Mouse (Mus musculus): ENCODE measurements around the gene Hdac11. TPM values are rescaled to one million over a fixed set of nuclear protein-coding genes. Genes with fewer than 3 reads are reported as not detected.

Gene Hdac11
- polyA plus RNA-seq, 1 experiment from 2014 or later, result 15.4 TPM

DNA sequence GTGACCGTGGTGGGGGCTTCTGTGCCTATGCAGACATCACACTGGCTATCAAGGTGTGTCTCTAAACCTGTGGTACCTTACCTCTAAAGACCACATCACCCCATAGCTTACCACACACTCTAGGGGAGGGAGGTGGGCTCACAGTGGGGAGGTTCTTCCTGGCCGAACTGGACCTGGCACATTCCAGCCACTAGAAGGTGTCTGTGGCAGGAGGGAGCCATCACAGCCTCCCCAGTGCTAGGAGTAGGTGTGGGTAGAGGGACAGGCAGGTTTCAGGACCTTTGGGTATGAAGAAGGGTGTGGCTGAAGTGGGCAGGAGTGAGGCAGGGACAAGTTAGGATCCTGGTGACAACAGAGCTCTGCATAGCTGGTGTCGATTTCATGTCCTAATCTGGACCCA is 11.4 kb downstream of the Hdac11 start:
- 60% methylated on average over 3 of the region's 3 CpGs for WGBS
- no peak overlapping the region for H3K9ac ChIP-seq (ENCODE audit: low read depth, low read length)
- H3K27ac ChIP-seq (replicated peaks; ENCODE audit: low read depth, low read length), result no peak overlapping the region
- no peak overlapping the region for H3K4me2 ChIP-seq (ENCODE audit: low read depth, low read length)
- no peak overlapping the region for H3K4me3 ChIP-seq (ENCODE audit: low read depth, low read length)
- H3K9me3 ChIP-seq (ENCODE audit: control insufficient read depth, low read length), result no peaks in the 10 kb centered on the region
- peaks cover 42% of the 10 kb centered on the region for H3K36me3 ChIP-seq (ENCODE audit: control insufficient read depth, insufficient read depth, low read length)
- no peaks in the 10 kb centered on the region for H3K27me3 ChIP-seq (replicated peaks; ENCODE audit: control insufficient read depth, insufficient read depth, low read length)
- ATAC-seq (ENCODE audit: low read depth) (no peak), DNase-seq (ENCODE audit: low spot score) (no peak)
- H3K4me1 ChIP-seq (ENCODE audit: control insufficient read depth, insufficient read depth, low read length), result no peaks in the 10 kb centered on the region

DNA sequence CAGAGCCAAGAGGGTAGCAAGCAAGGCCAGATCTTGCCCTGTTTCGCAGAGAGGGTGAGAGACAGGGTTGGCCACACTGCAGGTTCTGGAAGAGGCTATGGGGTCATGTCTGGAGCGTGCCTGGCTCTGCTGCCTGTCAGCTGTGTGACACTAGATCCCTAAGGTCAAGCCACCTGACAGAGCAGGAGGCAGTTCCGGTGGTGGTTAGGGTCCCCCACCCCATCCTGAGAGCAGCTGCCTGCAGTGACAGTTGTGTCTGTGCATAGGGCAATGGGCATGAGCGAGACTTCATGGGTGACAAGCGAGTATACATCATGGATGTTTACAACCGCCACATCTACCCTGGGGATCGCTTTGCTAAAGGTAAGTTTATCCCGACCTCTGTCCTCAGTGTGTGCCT is 12.7 kb downstream of the Hdac11 start:
- DNase-seq (ENCODE audit: low spot score) (no peak), ATAC-seq (ENCODE audit: low read depth) (no peak)
- H3K9ac ChIP-seq (ENCODE audit: low read depth, low read length), result no peak overlapping the region
- peaks cover 50% of the 10 kb centered on the region for H3K36me3 ChIP-seq (ENCODE audit: control insufficient read depth, insufficient read depth, low read length)
- H3K27me3 ChIP-seq (replicated peaks; ENCODE audit: control insufficient read depth, insufficient read depth, low read length), result no peaks in the 10 kb centered on the region
- H3K9me3 ChIP-seq (ENCODE audit: control insufficient read depth, low read length), result no peaks in the 10 kb centered on the region
- no peak overlapping the region for H3K27ac ChIP-seq (replicated peaks; ENCODE audit: low read depth, low read length)
- 84% methylated on average over 8 of the region's 8 CpGs for WGBS
- H3K4me1 ChIP-seq (ENCODE audit: control insufficient read depth, insufficient read depth, low read length), result no peaks in the 10 kb centered on the region
- no peak overlapping the region for H3K4me2 ChIP-seq (ENCODE audit: low read depth, low read length)
- H3K4me3 ChIP-seq (ENCODE audit: low read depth, low read length), result no peak overlapping the region

DNA sequence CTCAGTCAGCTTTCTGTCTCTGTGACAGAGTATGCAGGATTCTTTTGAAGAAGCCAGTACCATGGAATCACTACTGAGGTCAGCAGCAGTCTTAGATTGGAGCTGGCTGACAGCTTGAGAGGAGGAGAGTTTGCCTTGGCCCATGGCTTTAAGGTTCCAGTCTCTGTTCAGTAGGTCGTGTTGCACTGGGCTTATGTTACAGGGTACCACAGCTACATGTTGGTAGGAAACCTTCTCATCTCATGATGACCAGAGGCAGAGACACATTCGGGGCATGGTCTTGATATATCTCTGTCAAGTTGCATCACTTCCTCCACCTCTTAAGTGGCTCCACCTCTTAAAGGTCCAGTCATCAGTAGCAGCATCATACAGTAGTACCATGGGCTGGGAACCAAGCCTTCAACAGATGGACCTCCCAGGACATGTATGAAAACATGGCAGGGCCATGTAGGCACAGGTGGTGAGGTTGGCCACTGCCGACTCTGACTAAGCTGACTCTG is 15.0 kb downstream of the Hdac11 start:
- Histone ChIP-seq H3K9me3 (ENCODE audit: control insufficient read depth, low read length) (no peaks in the 10 kb centered on the region), H3K4me2 (ENCODE audit: low read depth, low read length) (no peak overlapping the region), H3K27me3 (replicated peaks; ENCODE audit: control insufficient read depth, insufficient read depth, low read length) (no peaks in the 10 kb centered on the region), H3K4me1 (ENCODE audit: control insufficient read depth, insufficient read depth, low read length) (no peaks in the 10 kb centered on the region), H3K36me3 (ENCODE audit: control insufficient read depth, insufficient read depth, low read length) (peaks cover 55% of the 10 kb centered on the region), H3K4me3 (ENCODE audit: low read depth, low read length) (no peak overlapping the region), H3K9ac (ENCODE audit: low read depth, low read length) (no peak overlapping the region), H3K27ac (replicated peaks; ENCODE audit: low read depth, low read length) (no peak overlapping the region)
- ATAC-seq (ENCODE audit: low read depth) (no peak), DNase-seq (ENCODE audit: low spot score) (no peak)
- WGBS, result 75% methylated on average over 3 of the region's 3 CpGs

DNA sequence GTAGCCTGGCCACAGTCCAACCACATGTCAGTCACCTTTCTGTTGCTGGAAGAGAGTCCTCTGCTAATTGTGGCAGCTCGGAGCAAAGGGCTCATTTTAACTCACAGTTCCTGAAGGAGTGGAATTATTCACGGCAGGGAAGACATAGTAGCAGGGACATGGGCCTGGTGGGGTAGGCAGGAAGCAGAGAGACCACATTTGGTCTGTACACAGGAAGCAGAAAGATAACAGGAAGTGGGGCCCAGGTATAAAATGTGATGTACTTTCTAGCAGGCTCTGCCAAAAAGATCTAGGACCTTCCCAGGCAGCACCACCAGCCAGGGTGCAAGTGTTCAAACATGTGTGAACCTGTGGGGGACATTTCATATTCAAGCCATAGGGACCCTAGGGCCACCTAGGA is 15.9 kb downstream of the Hdac11 start:
- 53% methylated on average over 2 of the region's 2 CpGs for WGBS
- Histone ChIP-seq H3K9me3 (ENCODE audit: control insufficient read depth, low read length) (no peaks in the 10 kb centered on the region), H3K4me1 (ENCODE audit: control insufficient read depth, insufficient read depth, low read length) (no peaks in the 10 kb centered on the region), H3K36me3 (ENCODE audit: control insufficient read depth, insufficient read depth, low read length) (peaks cover 52% of the 10 kb centered on the region), H3K27me3 (replicated peaks; ENCODE audit: control insufficient read depth, insufficient read depth, low read length) (no peaks in the 10 kb centered on the region), H3K4me2 (ENCODE audit: low read depth, low read length) (no peak overlapping the region), H3K27ac (replicated peaks; ENCODE audit: low read depth, low read length) (no peak overlapping the region), H3K9ac (ENCODE audit: low read depth, low read length) (no peak overlapping the region; the same call in 1 of the 2 replicates), H3K4me3 (ENCODE audit: low read depth, low read length) (no peak overlapping the region)
- DNase-seq (ENCODE audit: low spot score), result no peak
- ATAC-seq (ENCODE audit: low read depth), result no peak

DNA sequence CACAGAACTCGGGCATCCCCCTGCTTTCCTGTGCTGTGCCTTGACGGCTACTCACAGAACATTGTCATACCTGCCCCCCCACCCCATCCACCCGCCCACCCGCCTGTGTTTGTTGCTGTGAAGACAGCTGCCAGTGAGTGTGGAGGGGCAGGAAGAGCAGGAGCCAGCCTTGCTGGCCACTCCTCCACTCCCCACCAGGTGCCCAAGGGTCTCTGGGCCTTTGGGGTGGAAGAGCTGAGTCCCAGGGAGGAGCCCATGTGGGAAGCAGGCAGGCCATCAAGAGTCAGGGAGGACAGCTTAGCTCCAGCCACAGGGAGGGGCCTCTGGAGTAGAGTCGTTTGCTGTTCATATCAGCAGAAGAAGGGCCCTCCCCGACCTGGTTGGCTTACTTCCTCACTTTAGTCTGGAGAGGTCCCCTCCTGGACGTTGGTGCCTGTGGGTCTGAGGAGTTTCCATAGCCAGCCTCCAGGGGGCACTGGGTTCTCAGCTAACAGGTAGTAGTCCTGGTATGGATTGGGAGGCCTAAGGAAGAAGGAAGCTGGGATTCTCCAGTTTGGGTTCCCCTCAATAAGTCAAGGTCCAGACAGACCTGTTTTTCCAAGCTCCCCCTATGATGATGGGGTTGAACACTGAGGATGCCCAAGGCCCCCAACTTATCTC is 16.9 kb downstream of the Hdac11 start:
- Histone ChIP-seq H3K4me1 (ENCODE audit: control insufficient read depth, insufficient read depth, low read length) (no peaks in the 10 kb centered on the region), H3K9me3 (ENCODE audit: control insufficient read depth, low read length) (no peaks in the 10 kb centered on the region), H3K27ac (replicated peaks; ENCODE audit: low read depth, low read length) (no peak overlapping the region), H3K4me3 (ENCODE audit: low read depth, low read length) (no peak overlapping the region), H3K36me3 (ENCODE audit: control insufficient read depth, insufficient read depth, low read length) (peaks cover 52% of the 10 kb centered on the region), H3K27me3 (replicated peaks; ENCODE audit: control insufficient read depth, insufficient read depth, low read length) (no peaks in the 10 kb centered on the region), H3K4me2 (ENCODE audit: low read depth, low read length) (no peak overlapping the region), H3K9ac (ENCODE audit: low read depth, low read length) (no peak overlapping the region)
- WGBS, result 51% methylated on average over 7 of the region's 7 CpGs
- DNase-seq (ENCODE audit: low spot score) (peak; percentile 72), ATAC-seq (ENCODE audit: low read depth) (peak; percentile 58; the same call in 1 of the 2 replicates)

DNA sequence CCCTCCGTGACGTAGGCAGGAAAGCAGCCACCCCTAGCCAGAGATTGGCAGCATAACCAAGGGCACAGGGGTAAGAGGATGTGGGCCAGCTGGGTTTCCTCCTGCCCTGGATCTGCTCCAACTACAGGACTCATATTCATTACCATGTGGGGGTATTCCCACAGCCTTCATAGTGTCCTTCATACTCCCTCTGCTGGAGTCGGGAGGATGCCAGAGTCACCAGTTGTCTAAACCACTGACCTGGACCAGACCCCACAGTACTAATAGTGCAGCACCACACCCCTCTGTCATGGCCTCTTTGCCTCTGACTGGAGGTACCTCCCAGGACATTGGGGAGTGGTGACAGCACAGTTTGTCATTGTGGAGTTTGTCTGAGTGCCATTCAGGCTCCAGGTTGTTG is 17.7 kb downstream of the Hdac11 start:
- no peak for ATAC-seq (ENCODE audit: low read depth)

DNA sequence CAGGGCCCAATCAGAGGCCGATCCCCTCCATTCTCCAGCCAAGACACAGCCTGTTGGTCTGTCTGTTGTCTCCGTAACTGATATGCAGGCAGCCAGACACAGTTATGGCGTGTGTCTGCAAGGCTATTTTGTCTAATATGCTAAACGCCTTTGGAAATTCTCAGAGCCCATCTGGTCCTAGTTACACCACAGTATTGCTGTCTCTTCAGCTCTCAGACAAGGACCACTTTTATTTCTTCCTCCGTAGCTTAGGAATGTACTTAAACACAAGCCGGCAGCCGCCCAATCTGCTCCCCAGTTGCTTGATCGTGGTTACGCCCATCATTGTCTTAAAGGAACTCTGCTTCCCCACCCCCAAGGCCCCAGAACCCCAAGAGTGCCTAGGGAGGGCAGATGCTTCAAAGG is 24.3 kb downstream of the Hdac11 start:
- Histone ChIP-seq H3K27me3 (replicated peaks; ENCODE audit: control insufficient read depth, insufficient read depth, low read length) (no peaks in the 10 kb centered on the region), H3K4me2 (ENCODE audit: low read depth, low read length) (no peak overlapping the region), H3K9ac (ENCODE audit: low read depth, low read length) (no peak overlapping the region), H3K4me1 (ENCODE audit: control insufficient read depth, insufficient read depth, low read length) (peaks cover 22% of the 10 kb centered on the region), H3K36me3 (ENCODE audit: control insufficient read depth, insufficient read depth, low read length) (no peaks in the 10 kb centered on the region), H3K9me3 (ENCODE audit: control insufficient read depth, low read length) (no peaks in the 10 kb centered on the region), H3K4me3 (ENCODE audit: low read depth, low read length) (no peak overlapping the region), H3K27ac (replicated peaks; ENCODE audit: low read depth, low read length) (peak overlapping the region; percentile 84)
- WGBS, result 16% methylated on average over 9 of the region's 9 CpGs
- peak; percentile 92 for DNase-seq (ENCODE audit: low spot score)
- peak; percentile 84 for ATAC-seq (ENCODE audit: low read depth)

More for the DNA sequence above, 17.7 kb downstream of the Hdac11 start:
- Histone ChIP-seq H3K9me3 (ENCODE audit: control insufficient read depth, low read length) (no peaks in the 10 kb centered on the region), H3K4me2 (ENCODE audit: low read depth, low read length) (no peak overlapping the region), H3K4me1 (ENCODE audit: control insufficient read depth, insufficient read depth, low read length) (no peaks in the 10 kb centered on the region), H3K9ac (ENCODE audit: low read depth, low read length) (no peak overlapping the region), H3K27ac (replicated peaks; ENCODE audit: low read depth, low read length) (no peak overlapping the region), H3K36me3 (ENCODE audit: control insufficient read depth, insufficient read depth, low read length) (peaks cover 47% of the 10 kb centered on the region), H3K4me3 (ENCODE audit: low read depth, low read length) (no peak overlapping the region), H3K27me3 (replicated peaks; ENCODE audit: control insufficient read depth, insufficient read depth, low read length) (no peaks in the 10 kb centered on the region)
- DNase-seq (ENCODE audit: low spot score), result no peak
- WGBS, result 73% methylated on average over 3 of the region's 3 CpGs

DNA sequence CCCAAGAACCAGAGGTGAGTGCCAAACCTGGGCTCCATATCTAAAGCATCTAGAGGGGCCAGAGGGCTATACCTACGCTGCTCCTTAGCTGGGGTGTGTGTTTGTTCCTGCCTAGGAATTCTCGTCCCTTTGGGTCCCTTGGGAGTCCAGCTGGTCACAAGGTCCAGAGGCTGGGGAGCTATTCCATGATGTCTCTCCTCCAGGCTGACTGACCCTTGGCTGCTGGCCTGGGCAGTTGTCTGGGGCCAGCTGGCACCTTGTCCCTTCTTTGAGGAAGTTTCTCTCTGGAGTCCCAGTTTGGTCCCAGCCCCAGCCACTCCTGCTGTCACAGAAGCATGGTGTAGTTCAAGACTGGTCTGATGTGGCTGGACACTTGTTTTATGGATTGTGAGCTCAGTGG is 24.9 kb downstream of the Hdac11 start:
- peaks cover 22% of the 10 kb centered on the region for H3K4me1 ChIP-seq (ENCODE audit: control insufficient read depth, insufficient read depth, low read length)

DNA sequence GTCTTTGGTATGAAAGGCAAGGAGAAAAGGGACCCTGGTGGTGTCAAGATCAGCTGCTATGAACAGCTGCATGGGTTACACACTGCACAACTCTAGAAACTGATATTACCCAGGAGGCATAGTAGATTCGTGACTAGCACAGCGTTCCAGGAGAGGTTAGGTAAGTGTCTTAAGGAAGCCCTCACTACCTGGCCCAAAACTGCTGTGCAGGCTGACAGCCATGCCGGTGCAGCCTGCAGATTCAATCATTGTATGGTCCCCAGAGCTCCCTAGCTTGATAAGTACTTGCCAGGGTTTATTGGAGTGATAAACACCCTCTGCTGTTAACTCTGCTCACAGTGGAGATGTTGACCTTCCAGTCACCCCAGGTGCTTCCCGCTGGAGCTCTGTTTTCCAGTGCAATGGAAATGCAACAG is 25.6 kb downstream of the Hdac11 start:
- H3K27me3 ChIP-seq (replicated peaks; ENCODE audit: control insufficient read depth, insufficient read depth, low read length), result no peaks in the 10 kb centered on the region
- no peaks in the 10 kb centered on the region for H3K36me3 ChIP-seq (ENCODE audit: control insufficient read depth, insufficient read depth, low read length)
- H3K4me1 ChIP-seq (ENCODE audit: control insufficient read depth, insufficient read depth, low read length), result peaks cover 22% of the 10 kb centered on the region
- H3K4me2 ChIP-seq (ENCODE audit: low read depth, low read length), result no peak overlapping the region
- H3K27ac ChIP-seq (replicated peaks; ENCODE audit: low read depth, low read length), result no peak overlapping the region
- DNase-seq (ENCODE audit: low spot score), result peak; percentile 53
- no peak overlapping the region for H3K9ac ChIP-seq (ENCODE audit: low read depth, low read length)
- ATAC-seq (ENCODE audit: low read depth), result no peak
- H3K4me3 ChIP-seq (ENCODE audit: low read depth, low read length), result no peak overlapping the region
- 63% methylated on average over 4 of the region's 4 CpGs for WGBS
- H3K9me3 ChIP-seq (ENCODE audit: control insufficient read depth, low read length), result no peaks in the 10 kb centered on the region

More for the DNA sequence above, 24.9 kb downstream of the Hdac11 start:
- 65% methylated on average over 2 of the region's 2 CpGs for WGBS
- Histone ChIP-seq H3K4me2 (ENCODE audit: low read depth, low read length) (no peak overlapping the region), H3K27me3 (replicated peaks; ENCODE audit: control insufficient read depth, insufficient read depth, low read length) (no peaks in the 10 kb centered on the region), H3K9ac (ENCODE audit: low read depth, low read length) (no peak overlapping the region), H3K27ac (replicated peaks; ENCODE audit: low read depth, low read length) (peak overlapping the region; percentile 84), H3K4me3 (ENCODE audit: low read depth, low read length) (no peak overlapping the region), H3K36me3 (ENCODE audit: control insufficient read depth, insufficient read depth, low read length) (no peaks in the 10 kb centered on the region), H3K9me3 (ENCODE audit: control insufficient read depth, low read length) (no peaks in the 10 kb centered on the region)
- DNase-seq (ENCODE audit: low spot score) (no peak), ATAC-seq (ENCODE audit: low read depth) (no peak)

All from embryonic facial prominence, embryonic 14.5 days (tissue).